Mouse (Mus musculus): Measurements from ENCODE around the gene Zbtb17.

DNA sequence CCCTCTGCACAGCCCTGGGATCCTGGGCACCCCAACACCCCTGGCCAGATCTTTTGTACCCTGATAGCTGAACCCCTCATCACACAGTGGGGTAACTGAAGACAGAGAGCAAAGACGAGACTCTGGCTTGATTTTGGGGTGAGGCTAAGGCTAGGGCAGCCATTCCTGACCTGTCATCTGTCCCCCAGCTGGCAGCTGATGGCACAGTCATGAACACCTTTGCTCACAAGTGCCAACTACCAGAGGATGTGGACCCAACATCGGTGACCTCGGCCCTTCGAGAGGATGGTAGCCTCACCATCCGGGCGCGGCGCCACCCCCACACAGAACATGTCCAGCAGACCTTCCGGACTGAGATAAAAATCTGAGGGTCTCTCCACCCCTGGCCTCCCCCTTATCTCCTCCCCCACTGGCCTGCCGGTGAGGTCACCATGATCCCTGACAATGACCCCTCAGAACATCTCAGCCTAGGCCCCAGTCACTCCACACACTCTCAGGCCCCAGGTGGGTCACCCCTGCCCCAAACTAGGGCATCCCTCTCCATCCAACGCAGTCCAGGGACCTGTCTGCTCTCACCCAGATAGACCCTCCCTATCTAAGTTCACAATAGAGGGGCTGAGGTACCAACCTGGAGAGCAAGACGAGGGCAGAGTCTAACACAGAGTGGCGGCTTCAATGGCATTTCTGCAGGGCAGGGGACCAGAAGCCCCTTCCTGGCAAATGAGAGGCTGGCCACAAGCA lies 20.6 kb upstream of the Zbtb17 start:
- TF ChIP-seq POLR2A (IDR thresholded peaks at IDR 0.05; ENCODE audit: insufficient read length, low read depth) (no peak), REST (IDR thresholded peaks at IDR 0.05; ENCODE audit: insufficient read depth, insufficient read length) (no peak), MAX (IDR thresholded peaks at IDR 0.05; ENCODE audit: low read depth) (no peak), CEBPB (IDR thresholded peaks at IDR 0.05; ENCODE audit: insufficient read depth, poor library complexity, severe bottlenecking) (no peak)
